ENCODE assay signal across 10 mouse cellular contexts in genomic region chr11:118459536-118459935, GRCm38 (mm10). TPM values are rescaled to one million over a fixed set of nuclear protein-coding genes. Genes with fewer than 3 reads are reported as not detected.
DNase-seq lines count a peak whose midpoint lies in the region; ATAC-seq lines count a peak whose summit lies in the region.
"Had no signal": no experiment of that assay in that cellular context is flagged by ENCODE, and none has a peak within 500 bp of the region (broad histone marks: within the 10 kb centered on the region; RNA-seq: fewer than 3 reads in every experiment).

No protein-coding gene starts in this region.

- no peak for ATAC-seq in embryonic facial prominence, embryonic 12.5 days (ENCODE audit: insufficient number of reproducible peaks, insufficient read depth, low FRiP score, low TSS enrichment)
- ATAC-seq in intestine, embryonic 15.5 days: peak; percentile 45; the same call in 1 of the 2 replicates
- ATAC-seq in monocyte, adult 5-6 weeks (replicated peaks; ENCODE audit: insufficient number of reproducible peaks, low FRiP score, low TSS enrichment, poor library complexity, severe bottlenecking): peak; percentile 29; the same call in 1 of the 2 replicates
- ATAC-seq: forebrain, embryonic 13.5 days had no signal

- no peak overlapping the region for H3K4me2 ChIP-seq in embryonic facial prominence, embryonic 12.5 days (replicated peaks)
- peak overlapping the region; percentile 20; the same call in 1 of the 2 replicates for H3K4me2 ChIP-seq in intestine, embryonic 15.5 days (replicated peaks)
- H3K4me2 ChIP-seq: forebrain, embryonic 13.5 days; neural tube, embryonic 13.5 days had no signal

- H3K4me3 ChIP-seq in embryonic facial prominence, embryonic 12.5 days: no peak overlapping the region
- H3K4me3 ChIP-seq in intestine, embryonic 15.5 days (replicated peaks): no peak overlapping the region
- H3K4me3 ChIP-seq: forebrain, embryonic 13.5 days; neural tube, embryonic 13.5 days had no signal

- H3K9ac ChIP-seq in embryonic facial prominence, embryonic 12.5 days: no peak overlapping the region
- no peak overlapping the region for H3K9ac ChIP-seq in intestine, embryonic 15.5 days
- H3K9ac ChIP-seq: forebrain, embryonic 13.5 days; neural tube, embryonic 13.5 days had no signal

- 0 out of 2 replicates have a peak overlapping the region, but pooled peaks have one; percentile 30 for H3K27ac ChIP-seq in embryonic facial prominence, embryonic 12.5 days
- 0 out of 2 replicates have a peak overlapping the region, but pooled peaks have one; percentile 10 for H3K27ac ChIP-seq in intestine, embryonic 15.5 days
- H3K27ac ChIP-seq: forebrain, embryonic 13.5 days; neural tube, embryonic 13.5 days had no signal

- H3K27me3 ChIP-seq in embryonic facial prominence, embryonic 12.5 days: no peaks in the 10 kb centered on the region
- H3K27me3 ChIP-seq in intestine, embryonic 15.5 days (replicated peaks): no peaks in the 10 kb centered on the region
- H3K27me3 ChIP-seq: forebrain, embryonic 13.5 days; neural tube, embryonic 13.5 days had no signal

- 59% methylated on average over 4 of the region's 4 CpGs for WGBS in embryonic facial prominence, embryonic 12.5 days
- 40% methylated on average over 3 of the region's 4 CpGs for WGBS in intestine, embryonic 15.5 days

- H3K4me1 ChIP-seq in embryonic facial prominence, embryonic 12.5 days: 0 out of 2 replicates have a peak, but pooled peaks cover under 1% of the 10 kb centered on the region
- peaks cover 4% of the 10 kb centered on the region for H3K4me1 ChIP-seq in intestine, embryonic 15.5 days (replicated peaks)
- H3K4me1 ChIP-seq: forebrain, embryonic 13.5 days; neural tube, embryonic 13.5 days had no signal

- H3K36me3 ChIP-seq in embryonic facial prominence, embryonic 12.5 days: no peaks in the 10 kb centered on the region
- no peaks in the 10 kb centered on the region for H3K36me3 ChIP-seq in intestine, embryonic 15.5 days
- H3K36me3 ChIP-seq: neural tube, embryonic 13.5 days had no signal

- H3K9me3 ChIP-seq in embryonic facial prominence, embryonic 12.5 days: no peaks in the 10 kb centered on the region
- H3K9me3 ChIP-seq in intestine, embryonic 15.5 days: no peaks in the 10 kb centered on the region

- peak; percentile 55 for DNase-seq in layer of hippocampus, adult 9-11 months
- no peak for DNase-seq in layer of hippocampus, adult 18-20 months (ENCODE audit: low spot score in 2 of 2)
- DNase-seq in layer of hippocampus, adult 9-10 months (ENCODE audit: low spot score): no peak
- no peak for DNase-seq in urinary bladder, postnatal 14 days (ENCODE audit: low spot score)
- DNase-seq: right cerebral cortex, postnatal 25 days had no signal

RNA-seq across cellular contexts. Expression of gene Engase, which starts 17.1 kb away (rescaled TPM):
- 10 to 100 TPM; 11.8 to 16.2 TPM for total RNA-seq in layer of hippocampus, adult 18-20 months (2021)
- 7.1 and 8.9 TPM in 2 replicates for polyA plus RNA-seq in embryonic facial prominence, embryonic 12.5 days (2016; fragmentation: Nextera tagmentation; extraction: Ambion mirVana)
- polyA plus RNA-seq in intestine, embryonic 15.5 days (2015; fragmentation: Nextera tagmentation; extraction: Ambion mirVana): 13.1 and 14.7 TPM in 2 replicates
- 9.4 to 14.5 TPM (median 13.7 TPM) in 3 replicates for total RNA-seq in monocyte, adult 5-6 weeks (2017)

RNA-seq across cellular contexts. Expression of gene C1qtnf1, which starts 31.5 kb away (rescaled TPM):
- 1 to 10 TPM; 2.0 to 2.9 TPM for total RNA-seq in layer of hippocampus, adult 18-20 months (2021)
- 5.7 and 6.7 TPM in 2 replicates for polyA plus RNA-seq in embryonic facial prominence, embryonic 12.5 days (2016; fragmentation: Nextera tagmentation; extraction: Ambion mirVana)
- polyA plus RNA-seq in intestine, embryonic 15.5 days (2015; fragmentation: Nextera tagmentation; extraction: Ambion mirVana): 6.3 and 6.6 TPM in 2 replicates
- not detected in 3 replicates for total RNA-seq in monocyte, adult 5-6 weeks (2017)

RNA-seq across cellular contexts. Expression of gene Cant1, which starts 40.6 kb away (rescaled TPM):
- 10 to 100 TPM; 41.4 to 44.8 TPM for total RNA-seq in layer of hippocampus, adult 18-20 months (2021)
- 33.4 and 35.5 TPM in 2 replicates for polyA plus RNA-seq in embryonic facial prominence, embryonic 12.5 days (2016; fragmentation: Nextera tagmentation; extraction: Ambion mirVana)
- 39.7 and 44.3 TPM in 2 replicates for polyA plus RNA-seq in intestine, embryonic 15.5 days (2015; fragmentation: Nextera tagmentation; extraction: Ambion mirVana)
- total RNA-seq in monocyte, adult 5-6 weeks (2017): 16.7 to 31.7 TPM (median 22.8 TPM) in 3 replicates

RNA-seq across cellular contexts. Expression of gene Lgals3bp, which starts 57.6 kb away (rescaled TPM):
- total RNA-seq in layer of hippocampus, adult 18-20 months (2021): 10 to 100 TPM; 18.3 to 18.8 TPM
- polyA plus RNA-seq in embryonic facial prominence, embryonic 12.5 days (2016; fragmentation: Nextera tagmentation; extraction: Ambion mirVana): 1.4 and 2.7 TPM in 2 replicates
- polyA plus RNA-seq in intestine, embryonic 15.5 days (2015; fragmentation: Nextera tagmentation; extraction: Ambion mirVana): 153 and 171 TPM in 2 replicates
- 16.7 to 76.6 TPM (median 44.4 TPM) in 3 replicates for total RNA-seq in monocyte, adult 5-6 weeks (2017)
